Mouse (Mus musculus) cerebellum, postnatal 25 days (tissue): ENCODE data around the gene Hspb8.
"Not testable (repeated sequence)": the region's sequence is repeated elsewhere in the genome, so short reads cannot be mapped to it uniquely, and the experiment has no call there.

Experiments
- DNase-seq, 2 experiments: peaks; one replicate each; pipeline ENCODE4 v3.0.0; 2021; ENCODE audit warnings: mixed read lengths in 2 of 2

Gene Hspb8

GRCm38 (mm10) chr5:116387302-116387935, 35.2 kb downstream of the Hspb8 start:
- DNase-seq = no peak

- DNase-seq = peak; percentile 76 to 85
These were observed 36.6 kb downstream of the Hspb8 start for GRCm38 (mm10) chr5:116386020-116386419.

- DNase-seq = not testable (repeated sequence)
These were observed 40.0 kb downstream of the Hspb8 start for GRCm38 (mm10) chr5:116382646-116383045.

- DNase-seq = peak in 1 of 2 experiments; percentile 17
These were observed 40.9 kb downstream of the Hspb8 start for GRCm38 (mm10) chr5:116381726-116382125.

GRCm38 (mm10) chr5:116381217-116381616, 41.4 kb downstream of the Hspb8 start:
- no peak for DNase-seq

GRCm38 (mm10) chr5:116380384-116380783, 42.3 kb downstream of the Hspb8 start:
- DNase-seq = no peak

GRCm38 (mm10) chr5:116378872-116379271, 43.8 kb downstream of the Hspb8 start:
- no peak for DNase-seq

- DNase-seq = no peak
These were observed 54.7 kb downstream of the Hspb8 start for GRCm38 (mm10) chr5:116367923-116368322.

GRCm38 (mm10) chr5:116366889-116367682, 55.6 kb downstream of the Hspb8 start:
- DNase-seq = no peak

- DNase-seq = no peak
These were observed 61.3 kb downstream of the Hspb8 start for GRCm38 (mm10) chr5:116361342-116361741.

- no peak for DNase-seq
These were observed 61.9 kb downstream of the Hspb8 start for GRCm38 (mm10) chr5:116360751-116361150.
